Mouse (Mus musculus) heart, embryonic 11.5 days (tissue): ENCODE results near the gene Cpvl. TPM values are rescaled to one million over a fixed set of nuclear protein-coding genes. Genes with fewer than 3 reads are reported as not detected.

Experiments
- ATAC-seq: fragments of 200-750 bp; cut with Nextera tagmentation; replicated peaks from 2 replicates; pipeline ENCODE4 v1.8.0; 2017; ENCODE audit warnings: moderate library complexity; ENCODE audit not compliant: insufficient number of reproducible peaks, low FRiP score, low TSS enrichment
- H3K27ac ChIP-seq: fragments of 300-500 bp; sonication (generic); 2 replicates; pipeline ENCODE4 v1.5.1; 2014; ENCODE audit warnings: mild to moderate bottlenecking, low read depth, low read length
- H3K27me3 ChIP-seq: fragments of 300-500 bp; sonication (generic); 2 replicates; pipeline ENCODE4 v1.6.1; 2014; ENCODE audit warnings: mild to moderate bottlenecking, low read length, mixed read lengths; ENCODE audit not compliant: control insufficient read depth, insufficient read depth
- H3K36me3 ChIP-seq: fragments of 300-500 bp; sonication (generic); 2 replicates; pipeline ENCODE4 v1.6.1; 2014; ENCODE audit warnings: mild to moderate bottlenecking, low read length, moderate library complexity, mixed read lengths; ENCODE audit not compliant: control insufficient read depth, insufficient read depth
- H3K4me1 ChIP-seq: fragments of 300-500 bp; sonication (generic); 2 replicates; pipeline ENCODE4 v1.6.1; 2014; ENCODE audit warnings: low read length; ENCODE audit not compliant: control insufficient read depth, insufficient read depth
- H3K4me2 ChIP-seq: fragments of 300-500 bp; sonication (generic); 2 replicates; pipeline ENCODE4 v1.6.1; 2014; ENCODE audit warnings: mild to moderate bottlenecking, moderate library complexity
- H3K4me3 ChIP-seq: fragments of 300-500 bp; sonication (generic); 2 replicates; pipeline ENCODE4 v1.5.1; 2014; ENCODE audit warnings: low read depth, low read length
- H3K9ac ChIP-seq: fragments of 300-500 bp; sonication (generic); 2 replicates; pipeline ENCODE4 v1.6.1; 2014; ENCODE audit warnings: mild to moderate bottlenecking, low read depth, low read length, moderate library complexity
- H3K9me3 ChIP-seq: fragments of 300-500 bp; sonication (generic); replicated peaks from 2 replicates; pipeline ENCODE4 v1.6.1; 2016; ENCODE audit warnings: low read length; ENCODE audit not compliant: control insufficient read depth
- WGBS: fragments of 180-500 bp; shearing (Covaris S2); extraction: QIAGEN DNeasy Blood & Tissue Kit; methylation state at CpG from one replicate; pipeline ENCODE4 v1.1.7; 2014; ENCODE audit not compliant: insufficient replicate concordance; 5-methylcytosine and 5-hydroxymethylcytosine counted together
- polyA plus RNA-seq: library from polyadenylated mRNA; unstranded; fragments of >200 nt; fragmentation: Nextera tagmentation; extraction: Ambion mirVana; gene quantifications from 2 replicates; pipeline ENCODE4 v1.2.1, GENCODE M21; 2014

Gene Cpvl
- polyA plus RNA-seq, 1 experiment from 2014 or later = not detected

- H3K4me2 ChIP-seq = no peak overlapping the region
- no peak for ATAC-seq
- H3K9me3 ChIP-seq = no peaks in the 10 kb centered on the region
- H3K4me1 ChIP-seq = peaks cover 6% of the 10 kb centered on the region; the same call in 1 of the 2 replicates
- WGBS = 75% methylated on average over 4 of the region's 4 CpGs
- H3K27me3 ChIP-seq = no peaks in the 10 kb centered on the region
- no peak overlapping the region for H3K4me3 ChIP-seq
- no peaks in the 10 kb centered on the region for H3K36me3 ChIP-seq
- H3K27ac ChIP-seq = no peak overlapping the region
- no peak overlapping the region for H3K9ac ChIP-seq
Measured at GRCm38 (mm10) chr6:53904703-53905395, 73.6 kb downstream of the Cpvl start.

- Histone ChIP-seq H3K27ac (no peak overlapping the region), H3K9me3 (no peaks in the 10 kb centered on the region), H3K9ac (no peak overlapping the region), H3K36me3 (no peaks in the 10 kb centered on the region), H3K4me3 (no peak overlapping the region), H3K4me1 (peaks cover 5% of the 10 kb centered on the region; the same call in 1 of the 2 replicates), H3K4me2 (no peak overlapping the region), H3K27me3 (no peaks in the 10 kb centered on the region)
- no peak for ATAC-seq
- 82% methylated on average over 3 of the region's 3 CpGs for WGBS
Measured at GRCm38 (mm10) chr6:53904186-53904585, 74.3 kb downstream of the Cpvl start.

GRCm38 (mm10) chr6:53901741-53902140, 76.7 kb downstream of the Cpvl start:
- Histone ChIP-seq H3K4me2 (no peak overlapping the region), H3K27ac (no peak overlapping the region), H3K4me3 (no peak overlapping the region), H3K36me3 (no peaks in the 10 kb centered on the region), H3K9ac (no peak overlapping the region), H3K9me3 (no peaks in the 10 kb centered on the region), H3K27me3 (no peaks in the 10 kb centered on the region), H3K4me1 (no peaks in the 10 kb centered on the region)
- WGBS = 63% methylated on average over 8 of the region's 8 CpGs
- ATAC-seq = no peak

- H3K4me1 ChIP-seq = no peaks in the 10 kb centered on the region
- H3K4me2 ChIP-seq = no peak overlapping the region
- no peak for ATAC-seq
- H3K27ac ChIP-seq = no peak overlapping the region
- WGBS = 75% methylated on average over 7 of the region's 7 CpGs
- no peaks in the 10 kb centered on the region for H3K9me3 ChIP-seq
- no peaks in the 10 kb centered on the region for H3K27me3 ChIP-seq
- H3K4me3 ChIP-seq = no peak overlapping the region
- no peaks in the 10 kb centered on the region for H3K36me3 ChIP-seq
- H3K9ac ChIP-seq = no peak overlapping the region
Measured at GRCm38 (mm10) chr6:53897872-53898464, 80.5 kb downstream of the Cpvl start.

GRCm38 (mm10) chr6:53897126-53897525, 81.3 kb downstream of the Cpvl start:
- Histone ChIP-seq H3K36me3 (no peaks in the 10 kb centered on the region), H3K27me3 (no peaks in the 10 kb centered on the region), H3K9me3 (no peaks in the 10 kb centered on the region), H3K27ac (no peak overlapping the region), H3K4me1 (no peaks in the 10 kb centered on the region), H3K4me3 (no peak overlapping the region), H3K9ac (no peak overlapping the region), H3K4me2 (no peak overlapping the region)
- no peak for ATAC-seq
- WGBS = 84% methylated on average over 6 of the region's 6 CpGs

GRCm38 (mm10) chr6:53893731-53894130, 84.7 kb downstream of the Cpvl start:
- Histone ChIP-seq H3K36me3 (no peaks in the 10 kb centered on the region), H3K27ac (no peak overlapping the region), H3K9ac (no peak overlapping the region), H3K4me3 (no peak overlapping the region), H3K9me3 (no peaks in the 10 kb centered on the region), H3K4me2 (no peak overlapping the region), H3K4me1 (no peaks in the 10 kb centered on the region), H3K27me3 (no peaks in the 10 kb centered on the region)
- ATAC-seq = no peak
- 68% methylated on average over 3 of the region's 3 CpGs for WGBS

- Histone ChIP-seq H3K4me3 (no peak overlapping the region), H3K4me1 (no peaks in the 10 kb centered on the region), H3K9ac (no peak overlapping the region), H3K36me3 (no peaks in the 10 kb centered on the region), H3K27ac (no peak overlapping the region), H3K4me2 (no peak overlapping the region), H3K9me3 (no peaks in the 10 kb centered on the region), H3K27me3 (no peaks in the 10 kb centered on the region)
- 69% methylated on average over 3 of the region's 3 CpGs for WGBS
- no peak for ATAC-seq
Measured at GRCm38 (mm10) chr6:53891109-53891508, 87.4 kb downstream of the Cpvl start.

- no peak overlapping the region for H3K9ac ChIP-seq
- H3K4me2 ChIP-seq = no peak overlapping the region
- H3K36me3 ChIP-seq = no peaks in the 10 kb centered on the region
- H3K9me3 ChIP-seq = no peaks in the 10 kb centered on the region
- H3K4me3 ChIP-seq = no peak overlapping the region
- H3K27me3 ChIP-seq = no peaks in the 10 kb centered on the region
- 73% methylated on average over 4 of the region's 4 CpGs for WGBS
- ATAC-seq = no peak
- H3K27ac ChIP-seq = no peak overlapping the region
- H3K4me1 ChIP-seq = no peaks in the 10 kb centered on the region
Measured at GRCm38 (mm10) chr6:53884931-53885330, 93.5 kb downstream of the Cpvl start.

GRCm38 (mm10) chr6:53884496-53884895, 94.0 kb downstream of the Cpvl start:
- no peak overlapping the region for H3K9ac ChIP-seq
- 85% methylated on average over 8 of the region's 8 CpGs for WGBS

More at GRCm38 (mm10) chr6:53884496-53884895, 94.0 kb downstream of the Cpvl start:
- Histone ChIP-seq H3K4me1 (no peaks in the 10 kb centered on the region), H3K27me3 (no peaks in the 10 kb centered on the region), H3K9me3 (no peaks in the 10 kb centered on the region), H3K36me3 (no peaks in the 10 kb centered on the region), H3K4me2 (no peak overlapping the region), H3K27ac (no peak overlapping the region), H3K4me3 (no peak overlapping the region)
- no peak for ATAC-seq
